Mouse (Mus musculus) lung, postnatal 0 days (tissue): ENCODE measurements around the gene Hmgb1. TPM values are rescaled to one million over a fixed set of nuclear protein-coding genes. Genes with fewer than 3 reads are reported as not detected.

Experiments
- ATAC-seq: fragments of 200-750 bp; cut with Nextera tagmentation; 2 replicates; pipeline ENCODE4 v1.8.0; 2017; ENCODE audit warnings: moderate library complexity
- DNase-seq: peaks from one replicate; pipeline ENCODE4 v3.0.0-alpha.2; 2016; ENCODE audit warnings: low spot score
- H3K27ac ChIP-seq: fragments of 300-500 bp; sonication (generic); 2 replicates; pipeline ENCODE4 v1.5.1; 2014; ENCODE audit warnings: antibody characterized with exemption, mild to moderate bottlenecking, low read length, mixed read lengths
- H3K27me3 ChIP-seq: fragments of 300-500 bp; sonication (generic); replicated peaks from 2 replicates; pipeline ENCODE4 v1.6.1; 2014; ENCODE audit warnings: low read length, mixed read lengths; ENCODE audit not compliant: insufficient read depth
- H3K36me3 ChIP-seq: fragments of 300-500 bp; sonication (generic); 2 replicates; pipeline ENCODE4 v1.6.1; 2014; ENCODE audit warnings: low read length, mixed read lengths; ENCODE audit not compliant: insufficient read depth
- H3K4me1 ChIP-seq: fragments of 300-500 bp; sonication (generic); 2 replicates; pipeline ENCODE4 v1.6.1; 2014; ENCODE audit warnings: antibody characterized with exemption, low read depth, low read length, mixed read lengths; ENCODE audit not compliant: insufficient read depth
- H3K4me2 ChIP-seq: fragments of 300-500 bp; sonication (generic); replicated peaks from 2 replicates; pipeline ENCODE4 v1.6.1; 2014; ENCODE audit warnings: low read depth, mild to moderate bottlenecking, low read length, moderate library complexity, mixed read lengths
- H3K4me3 ChIP-seq: fragments of 300-500 bp; sonication (generic); 2 replicates; pipeline ENCODE4 v1.5.1; 2014; ENCODE audit warnings: low read depth, low read length
- H3K9ac ChIP-seq: fragments of 300-500 bp; sonication (generic); replicated peaks from 2 replicates; pipeline ENCODE4 v1.6.1; 2014; ENCODE audit warnings: low read depth, mild to moderate bottlenecking
- H3K9me3 ChIP-seq: fragments of 300-500 bp; sonication (generic); 2 replicates; pipeline ENCODE4 v1.6.1; 2016; ENCODE audit warnings: low read length, mixed read lengths
- CTCF ChIP-seq: IDR thresholded peaks from 2 replicates; pipeline ENCODE4 v1.5.1; 2016; ENCODE audit warnings: antibody characterized with exemption, mild to moderate bottlenecking
- EP300 ChIP-seq: IDR thresholded peaks from 2 replicates; pipeline ENCODE4 v1.6.1; 2016; ENCODE audit warnings: antibody characterized with exemption, mild to moderate bottlenecking, control low read depth
- WGBS: fragments of 180-500 bp; shearing (Covaris S2); extraction: QIAGEN DNeasy Blood & Tissue Kit; methylation state at CpG from one replicate; pipeline ENCODE4 v1.1.7; 2014; 5-methylcytosine and 5-hydroxymethylcytosine counted together
- polyA plus RNA-seq: library from polyadenylated mRNA; unstranded; fragments of >200 nt; fragmentation: Nextera tagmentation; extraction: Ambion mirVana; gene quantifications from 2 replicates; pipeline ENCODE4 v1.2.1, GENCODE M21; 2015

Hmgb1 gene
- 616 and 682 TPM in 2 replicates for polyA plus RNA-seq

- Histone ChIP-seq H3K9me3 (no peaks in the 10 kb centered on the region), H3K27ac (peak within 1 kb of the TSS; percentile 96), H3K9ac (peak within 1 kb of the TSS; percentile 75), H3K27me3 (no peaks in the 10 kb centered on the region), H3K4me2 (peak within 1 kb of the TSS; percentile 83), H3K4me1 (peaks cover 8% of the 10 kb centered on the region), H3K36me3 (no peaks in the 10 kb centered on the region), H3K4me3 (peak within 1 kb of the TSS; percentile 73)
- ATAC-seq, result peak; percentile 95
- DNase-seq, result peak; percentile 99
- under 1% methylated on average over 44 of the region's 59 CpGs for WGBS
- TF ChIP-seq EP300 (peak; percentile 4; the same call in 1 of the 2 replicates), CTCF (no peak; the same call in 1 of the 2 replicates)
Measured at GRCm38 (mm10) chr5:149184104-149184843, at the start of gene Hmgb1, which contains the start of gene Uspl1. Gene Hmgb1 (minus strand): TSS chr5:149184489. Gene Uspl1 (plus strand): TSS chr5:149184350.

DNA sequence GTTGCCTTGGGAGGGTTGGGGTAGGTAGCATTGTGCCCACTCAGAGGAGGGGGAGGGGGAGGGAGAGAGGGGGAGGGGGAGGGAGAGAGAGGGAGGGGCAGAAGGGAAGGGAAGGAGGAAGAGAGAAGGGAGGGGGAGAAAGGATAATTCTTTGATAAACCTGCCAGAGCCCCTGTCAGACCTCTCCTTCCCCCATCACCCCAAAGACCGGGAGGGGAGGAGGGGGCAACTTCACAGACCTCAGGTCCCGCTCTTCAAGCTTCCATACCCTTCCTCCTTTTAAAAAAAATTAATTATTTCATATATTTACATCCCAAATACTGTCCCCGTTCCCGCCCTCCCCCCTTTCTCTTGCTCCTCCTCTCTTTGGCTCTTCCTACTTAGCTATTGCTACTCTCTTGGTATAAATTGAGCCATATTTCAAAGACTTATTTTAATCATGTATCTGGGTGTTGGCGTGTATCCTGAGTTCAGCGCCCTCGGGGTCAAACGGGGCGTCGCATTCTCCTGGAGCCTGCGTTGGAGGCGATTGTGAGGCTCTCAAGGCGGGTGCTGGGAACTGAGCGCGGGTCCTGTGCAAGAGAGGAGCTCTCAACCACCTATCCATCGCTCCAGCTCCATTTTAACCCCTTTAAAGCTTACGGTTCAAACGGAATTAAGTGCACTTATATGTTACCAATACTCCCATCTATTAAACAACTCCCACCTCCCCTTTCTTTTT lies 45.5 kb upstream of the Hmgb1 start:
- no peaks in the 10 kb centered on the region for H3K27me3 ChIP-seq
- H3K36me3 ChIP-seq, result no peaks in the 10 kb centered on the region
- no peaks in the 10 kb centered on the region for H3K9me3 ChIP-seq
- DNase-seq, result no peak
- TF ChIP-seq CTCF (no peak), EP300 (no peak)
- WGBS, result 61% methylated on average over 18 of the region's 18 CpGs
- peak overlapping the region; percentile 43; the same call in 1 of the 2 replicates for H3K9ac ChIP-seq
- no peaks in the 10 kb centered on the region for H3K4me1 ChIP-seq
- H3K27ac ChIP-seq, result peak overlapping the region; percentile 92
- H3K4me2 ChIP-seq, result peak overlapping the region; percentile 49
- no peak for ATAC-seq
- peak overlapping the region; percentile 38 for H3K4me3 ChIP-seq

DNA sequence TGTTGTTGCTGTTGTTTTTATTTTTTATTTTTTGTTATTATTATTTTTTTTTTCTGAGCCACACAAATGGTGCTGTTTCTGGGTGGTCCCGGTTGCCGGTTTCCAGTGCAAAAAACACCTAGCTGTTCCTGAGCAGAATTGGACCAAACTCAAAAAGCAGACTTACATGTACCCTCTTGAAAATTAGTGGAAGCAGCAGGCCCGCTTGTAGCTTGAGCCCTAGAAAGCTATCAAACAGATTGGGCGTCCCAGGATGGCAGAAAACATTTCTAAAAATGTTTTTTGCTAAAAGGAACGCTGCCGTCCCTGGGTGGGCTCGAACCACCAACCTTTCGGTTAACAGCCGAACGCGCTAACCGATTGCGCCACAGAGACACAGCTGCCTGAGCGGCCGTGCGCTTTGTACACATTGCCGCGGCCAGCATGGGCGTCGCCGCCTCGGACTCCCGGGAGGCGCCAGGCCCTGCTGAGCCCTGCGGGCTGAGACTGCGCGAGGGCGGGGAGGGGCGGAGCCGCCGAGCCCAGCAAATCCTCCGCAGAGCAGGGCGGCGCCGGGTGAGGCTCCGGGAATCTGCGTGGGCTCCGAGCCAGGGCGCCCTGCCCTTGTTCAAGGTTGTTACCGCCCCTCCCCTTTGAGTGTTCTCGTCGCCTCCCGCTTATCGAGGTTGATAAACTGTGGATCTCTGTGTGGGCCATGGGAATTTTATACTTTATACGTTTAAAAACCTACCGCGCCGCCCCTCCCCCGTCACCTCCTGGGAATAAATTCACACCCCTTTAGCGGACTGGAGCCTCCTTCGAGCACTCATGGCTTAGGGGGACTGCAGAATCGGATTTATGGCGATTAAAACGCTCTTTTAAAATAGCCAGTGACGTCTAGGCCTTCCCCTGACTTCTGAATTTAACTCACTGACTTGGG lies 44.7 kb upstream of the Hmgb1 start:
- Histone ChIP-seq H3K4me1 (no peaks in the 10 kb centered on the region; the same call in 1 of the 2 replicates), H3K9me3 (no peaks in the 10 kb centered on the region), H3K4me2 (peak overlapping the region; percentile 49), H3K27ac (peak overlapping the region; percentile 92), H3K9ac (peak overlapping the region; percentile 43; the same call in 1 of the 2 replicates), H3K4me3 (peak overlapping the region; percentile 38), H3K36me3 (no peaks in the 10 kb centered on the region), H3K27me3 (no peaks in the 10 kb centered on the region)
- ATAC-seq (peak; percentile 100), DNase-seq (peak; percentile 99)
- 2% methylated on average over 52 of the region's 55 CpGs for WGBS
- TF ChIP-seq EP300, result peak; percentile 81
- TF ChIP-seq CTCF, result peak; percentile 5; the same call in 1 of the 2 replicates

DNA sequence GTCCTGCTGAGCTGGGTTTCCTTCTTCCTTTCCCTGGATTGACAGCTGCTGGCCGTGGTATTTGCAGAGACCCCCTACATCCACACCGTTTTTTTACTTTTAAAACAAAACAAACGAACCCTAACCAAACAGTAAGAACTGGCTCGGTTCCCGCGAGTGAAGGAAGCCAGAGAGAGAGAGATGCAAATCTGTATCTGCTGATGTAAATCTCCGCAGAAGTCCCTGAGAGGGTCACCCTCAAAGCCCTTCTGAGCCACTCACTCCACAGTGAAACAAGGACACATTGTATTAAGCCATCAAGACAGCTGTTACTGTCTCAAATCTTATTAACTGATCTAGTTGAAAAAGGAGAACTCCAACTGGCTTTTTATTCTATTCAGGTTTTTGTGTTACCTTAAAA lies 40.4 kb upstream of the Hmgb1 start:
- TF ChIP-seq EP300 (no peak), CTCF (no peak)
- ATAC-seq (no peak), DNase-seq (no peak)
- Histone ChIP-seq H3K27me3 (no peaks in the 10 kb centered on the region), H3K4me3 (no peak overlapping the region), H3K27ac (no peak overlapping the region), H3K36me3 (no peaks in the 10 kb centered on the region), H3K9me3 (no peaks in the 10 kb centered on the region), H3K4me1 (no peaks in the 10 kb centered on the region; the same call in 1 of the 2 replicates), H3K4me2 (no peak overlapping the region), H3K9ac (no peak overlapping the region)
- WGBS, result 9% methylated on average over 7 of the region's 7 CpGs

DNA sequence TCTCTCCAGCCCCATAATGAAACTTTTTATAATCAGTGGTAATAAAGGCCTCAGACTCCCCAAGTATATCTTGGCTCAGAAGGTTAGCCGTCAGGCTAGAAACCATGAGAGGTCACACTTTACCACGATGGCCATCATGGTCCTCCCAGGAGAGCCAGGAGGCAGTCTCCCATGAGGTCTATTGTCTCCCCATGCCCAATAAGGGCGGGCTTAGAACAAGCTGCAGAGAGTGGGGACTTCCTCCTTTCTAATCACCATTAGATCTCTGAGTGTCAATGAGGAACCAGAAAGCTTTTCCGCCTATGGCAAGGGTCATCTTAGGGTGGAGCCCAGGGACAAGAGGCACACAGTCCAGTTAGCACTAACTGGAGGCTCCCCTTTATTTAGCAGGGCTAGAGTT lies 37.1 kb upstream of the Hmgb1 start:
- whole genome bisulfite sequencing, result 82% methylated on average over 4 of the region's 4 CpGs
- no peaks in the 10 kb centered on the region for H3K9me3 ChIP-seq
- no peaks in the 10 kb centered on the region; the same call in 1 of the 2 replicates for H3K4me1 ChIP-seq
- TF ChIP-seq EP300, result no peak
- no peak for TF ChIP-seq CTCF
- no peak overlapping the region for H3K27ac ChIP-seq
- H3K27me3 ChIP-seq, result no peaks in the 10 kb centered on the region
- 0 out of 2 replicates have a peak, but pooled peaks cover 6% of the 10 kb centered on the region for H3K36me3 ChIP-seq
- no peak for ATAC-seq
- no peak overlapping the region for H3K4me3 ChIP-seq
- no peak overlapping the region for H3K9ac ChIP-seq
- no peak overlapping the region for H3K4me2 ChIP-seq
- no peak for DNase-seq
